Mouse (Mus musculus) cerebellum, postnatal 25 days (tissue): ENCODE measurements around the gene Phykpl.
"Not testable (repeated sequence)": the region's sequence is repeated elsewhere in the genome, so short reads cannot be mapped to it uniquely, and the experiment has no call there.

Experiments
- DNase-seq, 2 experiments: peaks; one replicate each; pipeline ENCODE4 v3.0.0; 2021; ENCODE audit warnings: mixed read lengths in 2 of 2

Phykpl gene

GRCm38 (mm10) chr11:51619409-51620060, 35.0 kb downstream of the Phykpl start, which contains the start of gene Nhp2:
Gene Nhp2, plus strand, starts transcription at chr11:51619735.
- peak; percentile 88 to 95 for DNase-seq

GRCm38 (mm10) chr11:51620084-51620483, 35.5 kb downstream of the Phykpl start:
- no peak for DNase-seq

GRCm38 (mm10) chr11:51621776-51622175, 37.2 kb downstream of the Phykpl start:
- DNase-seq, result no peak

GRCm38 (mm10) chr11:51622971-51623491, 38.5 kb downstream of the Phykpl start:
- peak in 1 of 2 experiments; percentile 33 for DNase-seq

GRCm38 (mm10) chr11:51625187-51625820, 40.7 kb downstream of the Phykpl start:
- DNase-seq, result no peak

- peak in 1 of 2 experiments; percentile 41 for DNase-seq
Observed at GRCm38 (mm10) chr11:51627425-51627824, 42.9 kb downstream of the Phykpl start.

GRCm38 (mm10) chr11:51627907-51628306, 43.4 kb downstream of the Phykpl start:
- DNase-seq, result no peak

GRCm38 (mm10) chr11:51629651-51630314, 45.2 kb downstream of the Phykpl start:
- no peak for DNase-seq

- DNase-seq, result no peak
Observed at GRCm38 (mm10) chr11:51632130-51632753, 47.7 kb downstream of the Phykpl start.

- not testable (repeated sequence) for DNase-seq
Observed at GRCm38 (mm10) chr11:51633200-51633599, 48.6 kb downstream of the Phykpl start.

GRCm38 (mm10) chr11:51633721-51634120, 49.2 kb downstream of the Phykpl start:
- no peak for DNase-seq

- no peak for DNase-seq
Observed at GRCm38 (mm10) chr11:51635127-51635524, 50.6 kb downstream of the Phykpl start.

- DNase-seq, result peak; percentile 94
Observed at GRCm38 (mm10) chr11:51635525-51636322, 51.2 kb downstream of the Phykpl start, which contains the start of gene Rmnd5b. Gene Rmnd5b, minus strand, starts transcription at chr11:51635896.

- peak; percentile 60 to 71 for DNase-seq
Observed at GRCm38 (mm10) chr11:51636323-51636684, 51.7 kb downstream of the Phykpl start.

GRCm38 (mm10) chr11:51637971-51638414, 53.4 kb downstream of the Phykpl start:
- peak in 1 of 2 experiments; percentile 10 for DNase-seq

GRCm38 (mm10) chr11:51638497-51638896, 53.9 kb downstream of the Phykpl start:
- no peak for DNase-seq

GRCm38 (mm10) chr11:51640748-51641147, 56.2 kb downstream of the Phykpl start:
- DNase-seq, result no peak

- DNase-seq, result no peak
Observed at GRCm38 (mm10) chr11:51643202-51643601, 58.6 kb downstream of the Phykpl start.

- DNase-seq, result peak; percentile 52 to 57
Observed at GRCm38 (mm10) chr11:51643761-51644160, 59.2 kb downstream of the Phykpl start.

GRCm38 (mm10) chr11:51644217-51644616, 59.7 kb downstream of the Phykpl start:
- DNase-seq, result no peak

GRCm38 (mm10) chr11:51645293-51645692, 60.7 kb downstream of the Phykpl start:
- DNase-seq, result peak; percentile 12 to 30

- peak in 1 of 2 experiments; percentile 5 for DNase-seq
Observed at GRCm38 (mm10) chr11:51646245-51646644, 61.7 kb downstream of the Phykpl start.
